Mouse (Mus musculus) CD4-positive helper T cell, adult 2 months (primary cell): ENCODE measurements around the gene Ccdc63.
"Not testable (repeated sequence)": the region's sequence is repeated elsewhere in the genome, so short reads cannot be mapped to it uniquely, and the experiment has no call there.

Experiments
- DNase-seq: peaks from one replicate; pipeline ENCODE4 v3.0.0-alpha.2; 2012; ENCODE audit warnings: low read depth, missing footprints, low spot score

Gene Ccdc63

GRCm38 (mm10) chr5:122140723-122141122, at the start of gene Ccdc63:
Gene Ccdc63 (minus strand): TSS chr5:122140823.
- no peak for DNase-seq

GRCm38 (mm10) chr5:122189115-122189514, 48.5 kb upstream of the Ccdc63 start:
- no peak for DNase-seq

DNA sequence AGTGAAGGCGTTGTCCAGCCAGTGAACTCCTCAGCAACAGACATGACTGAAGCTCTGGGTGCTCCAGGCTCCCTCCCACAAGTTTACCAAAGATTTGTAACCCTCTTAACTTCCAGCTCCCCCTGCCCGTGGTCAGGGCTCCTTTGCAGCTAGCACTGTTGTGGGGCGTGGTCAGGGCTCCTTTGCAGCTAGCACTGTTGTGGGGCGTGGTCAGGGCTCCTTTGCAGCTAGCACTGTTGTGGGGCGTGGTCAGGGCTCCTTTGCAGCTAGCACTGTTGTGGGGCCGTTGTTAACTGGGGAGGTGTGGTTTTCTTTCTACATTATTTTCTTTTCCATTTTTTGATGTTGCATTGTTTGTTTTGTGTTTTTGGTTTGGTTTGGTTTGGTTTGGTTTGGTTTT, 44.2 kb upstream of the Ccdc63 start:
- not testable (repeated sequence) for DNase-seq

GRCm38 (mm10) chr5:122184283-122184806, 43.7 kb upstream of the Ccdc63 start:
- no peak for DNase-seq

- DNase-seq: no peak
Observed at GRCm38 (mm10) chr5:122179665-122180064, 39.0 kb upstream of the Ccdc63 start.

DNA sequence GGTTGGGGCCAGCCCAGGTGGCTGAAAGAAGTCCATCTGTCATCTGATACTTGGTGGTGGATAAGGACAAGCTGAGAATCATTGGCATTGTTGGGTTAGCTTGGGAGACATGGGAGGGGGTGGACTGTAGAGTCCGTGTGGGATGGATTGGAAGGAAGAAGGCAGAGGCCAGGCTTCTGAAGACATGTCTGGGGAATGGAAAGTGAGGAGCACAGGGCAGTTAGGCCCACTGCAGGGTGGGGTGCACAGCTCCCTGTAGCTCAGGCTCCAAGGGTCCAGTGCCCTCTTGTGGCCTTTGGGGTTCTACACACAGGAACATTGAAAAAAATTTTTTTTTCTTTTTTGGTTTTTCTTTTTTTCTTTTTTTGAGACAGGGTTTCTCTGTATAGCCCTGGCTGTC, 35.8 kb upstream of the Ccdc63 start:
- DNase-seq: peak; percentile 76

- no peak for DNase-seq
Observed at GRCm38 (mm10) chr5:122175961-122176360, 35.3 kb upstream of the Ccdc63 start.

DNA sequence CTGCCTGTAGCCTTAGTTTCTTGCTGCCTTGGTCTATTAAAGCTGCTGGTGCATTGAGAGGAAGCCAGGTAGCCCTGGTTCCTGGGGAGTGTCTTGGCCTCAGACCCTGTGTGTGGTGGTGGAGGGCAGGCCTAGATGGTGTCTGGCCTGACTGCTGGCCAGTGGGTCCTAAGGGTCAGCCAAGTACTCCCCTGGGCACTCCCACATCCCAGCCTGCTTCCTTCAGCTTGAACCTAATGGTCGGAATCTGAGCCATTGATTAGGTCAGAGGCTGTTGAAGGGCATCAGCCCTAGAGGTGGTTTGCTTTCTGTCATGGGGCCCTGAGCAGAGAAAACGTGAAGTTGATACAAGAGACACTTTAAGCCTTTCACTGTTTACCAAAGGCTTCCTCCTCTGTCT, 34.8 kb upstream of the Ccdc63 start:
- DNase-seq: no peak

- no peak for DNase-seq
Observed at GRCm38 (mm10) chr5:122171058-122171457, 30.4 kb upstream of the Ccdc63 start.

DNA sequence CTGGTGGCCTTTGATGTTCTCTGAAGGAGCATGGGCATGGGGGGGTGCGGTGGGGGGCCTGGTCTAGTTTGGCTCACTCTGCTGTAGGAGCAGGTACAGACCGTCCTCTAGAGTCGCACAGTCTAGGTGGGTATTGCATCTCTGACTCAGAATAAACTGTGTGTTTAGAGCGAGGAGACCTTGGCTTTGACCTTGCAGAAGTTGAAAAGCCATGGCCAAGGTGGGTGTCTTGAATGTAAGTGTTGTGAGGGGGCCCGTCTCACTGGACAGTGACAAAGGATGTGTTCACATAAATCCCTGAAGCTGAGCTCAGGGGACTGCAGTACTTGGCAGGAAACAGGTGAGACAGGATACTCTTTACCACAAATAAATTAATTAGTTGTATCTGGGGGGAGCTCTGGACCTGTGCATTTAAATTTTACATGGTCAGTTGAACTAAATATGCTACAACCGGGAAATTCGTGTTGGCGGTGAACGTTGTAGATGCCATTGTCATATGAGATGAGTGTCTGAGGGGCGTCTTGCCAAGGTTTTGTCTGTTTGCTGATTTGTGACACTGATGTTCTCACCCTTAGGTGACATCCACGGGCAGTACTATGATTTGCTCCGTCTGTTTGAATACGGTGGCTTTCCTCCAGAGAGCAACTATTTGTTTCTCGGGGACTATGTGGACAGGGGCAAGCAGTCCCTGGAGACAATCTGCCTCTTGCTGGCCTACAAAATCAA, 27.9 kb upstream of the Ccdc63 start:
- DNase-seq: no peak

- peak; percentile 24 for DNase-seq
Observed at GRCm38 (mm10) chr5:122166636-122167161, 26.1 kb upstream of the Ccdc63 start.

GRCm38 (mm10) chr5:122165233-122165915, 24.8 kb upstream of the Ccdc63 start:
- DNase-seq: no peak

- DNase-seq: no peak
Observed at GRCm38 (mm10) chr5:122164011-122164410, 23.4 kb upstream of the Ccdc63 start.

DNA sequence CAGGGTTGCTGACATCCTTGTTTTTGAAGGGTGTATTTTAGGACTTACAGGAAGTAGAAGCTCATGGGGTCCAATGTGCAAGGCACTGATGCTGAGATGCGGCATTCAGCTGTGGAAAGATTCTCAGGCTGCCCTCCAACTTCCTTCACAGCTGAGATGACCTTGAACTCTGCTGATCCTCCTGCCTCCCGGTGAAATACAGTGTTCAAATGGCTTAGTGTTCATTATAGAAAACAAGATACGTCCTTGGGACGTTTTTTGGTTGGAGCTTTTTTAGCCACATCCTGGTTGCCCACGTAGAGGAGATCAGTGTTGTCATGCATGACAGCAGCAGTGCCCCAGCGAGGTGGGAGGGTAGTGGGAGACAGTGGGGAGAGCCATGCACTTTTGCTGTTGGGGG, 22.6 kb upstream of the Ccdc63 start:
- DNase-seq: peak; percentile 69

DNA sequence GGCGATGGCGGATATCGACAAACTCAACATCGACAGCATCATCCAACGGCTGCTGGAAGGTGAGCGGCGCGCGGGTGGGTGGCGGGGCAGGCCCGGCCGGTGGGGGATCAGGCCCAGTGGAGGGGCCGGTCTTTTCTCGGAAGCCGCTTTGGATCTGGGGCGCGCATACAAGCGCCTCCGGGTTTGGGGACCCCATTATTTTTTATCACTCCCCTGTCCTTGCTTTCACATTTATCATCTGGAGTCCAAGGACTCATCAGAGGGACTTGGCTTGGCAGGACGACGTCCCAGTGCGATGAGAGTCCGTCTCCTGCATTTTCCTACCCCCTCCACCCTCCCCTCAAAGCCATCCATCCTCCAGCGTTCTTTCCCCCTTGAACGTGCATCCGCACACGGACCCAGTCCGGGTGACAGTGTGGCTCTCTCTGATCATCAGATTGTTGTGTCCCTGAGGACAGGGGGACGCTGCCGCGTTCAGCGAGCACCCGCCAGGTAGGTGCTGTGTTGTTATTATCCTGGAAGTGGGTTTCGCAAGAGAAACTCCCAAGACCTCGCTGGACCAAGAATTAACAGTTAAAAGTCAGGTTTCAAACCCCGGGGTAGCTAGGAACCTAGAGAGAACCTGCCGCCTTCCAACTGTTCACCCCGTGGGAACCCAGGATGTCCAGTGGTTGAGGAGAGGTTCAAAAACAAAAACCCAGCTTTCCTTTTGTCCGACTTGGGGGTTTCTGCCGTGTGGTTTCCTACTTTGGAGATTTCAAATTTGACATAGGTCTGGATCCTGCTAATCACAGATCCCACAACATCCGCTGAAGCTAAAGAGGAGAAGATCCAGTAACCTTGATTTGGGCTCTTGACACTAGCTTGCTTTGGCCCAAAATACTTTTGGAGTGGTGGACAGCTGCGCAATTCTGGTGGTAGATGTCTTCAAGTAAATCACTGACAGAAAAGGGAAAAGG, 18.2 kb upstream of the Ccdc63 start:
- DNase-seq: peak; percentile 48

DNA sequence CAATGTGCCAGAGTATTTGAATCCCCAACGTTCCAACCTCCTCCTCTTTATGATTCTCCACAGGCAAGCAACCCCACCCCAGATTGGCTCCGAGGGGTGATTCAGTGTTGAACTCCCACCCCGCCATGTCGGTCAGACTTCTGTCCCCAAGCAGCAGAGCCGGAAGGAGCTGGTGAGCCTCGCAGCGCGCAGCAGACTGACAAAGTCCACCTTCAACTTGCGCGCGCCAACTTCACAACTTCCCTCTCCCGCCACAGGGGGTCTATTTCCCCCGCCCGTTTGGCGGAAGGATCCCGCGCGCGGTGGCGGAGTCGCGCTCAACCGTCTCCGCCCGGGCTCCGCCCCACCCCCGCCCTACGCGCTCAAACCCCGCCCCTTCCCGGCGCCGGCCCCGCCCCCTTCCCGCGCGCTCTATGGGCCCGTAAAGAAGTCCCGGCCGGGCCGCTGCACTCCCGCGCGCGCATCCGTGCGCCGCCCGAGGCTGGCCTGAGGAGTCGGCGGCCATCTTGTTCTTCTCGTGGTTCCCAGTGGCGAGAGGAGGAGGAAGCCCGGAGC, 17.3 kb upstream of the Ccdc63 start, which contains the start of gene Ppp1cc:
TSS of gene Ppp1cc (plus strand) at position 452 of the 555 bp plus-strand sequence.
- DNase-seq: peak; percentile 96

GRCm38 (mm10) chr5:122156486-122156885, 15.9 kb upstream of the Ccdc63 start:
- no peak for DNase-seq

DNA sequence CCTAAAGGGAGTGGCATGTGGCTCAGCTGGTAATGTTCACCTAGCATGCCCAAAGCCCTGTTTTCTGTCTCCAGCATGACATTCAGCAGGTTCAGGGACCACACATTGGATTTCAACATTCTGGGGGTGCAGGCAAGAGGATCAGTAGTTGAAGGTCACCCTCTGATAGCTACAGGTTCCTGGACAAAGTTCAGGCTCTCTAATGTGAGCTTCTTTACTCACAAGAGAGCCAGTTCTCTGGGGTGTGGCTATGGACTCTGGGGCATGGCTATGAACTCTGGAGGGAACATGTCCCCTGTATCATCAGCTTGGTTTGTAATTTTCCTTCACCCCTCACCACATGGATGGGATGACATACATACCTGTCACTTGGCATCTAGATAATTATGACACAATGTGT, 15.0 kb upstream of the Ccdc63 start:
- DNase-seq: no peak

- DNase-seq: no peak
Observed at GRCm38 (mm10) chr5:122154782-122155181, 14.2 kb upstream of the Ccdc63 start.

DNA sequence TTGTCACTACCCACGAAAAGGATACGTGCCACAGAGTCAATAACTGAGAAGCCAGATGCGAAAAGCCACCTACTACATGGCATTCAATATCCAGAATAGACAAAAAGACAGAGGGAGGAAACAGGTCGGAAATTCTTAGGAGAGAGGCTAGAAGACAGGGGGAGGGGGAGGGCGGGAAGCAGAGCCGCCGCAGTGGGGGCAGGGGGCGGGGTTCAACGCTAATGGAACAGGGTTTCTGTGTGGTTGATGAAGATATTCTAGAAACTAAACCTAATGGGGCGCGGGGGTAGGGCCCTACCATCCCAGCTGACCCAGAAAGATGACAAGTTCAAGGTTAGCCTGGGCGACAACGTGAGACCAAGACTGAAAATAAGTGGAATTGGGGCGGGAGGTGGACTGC, 13.4 kb upstream of the Ccdc63 start:
- no peak for DNase-seq

GRCm38 (mm10) chr5:122152508-122152907, 11.9 kb upstream of the Ccdc63 start:
- DNase-seq: not testable (repeated sequence)
